Mouse (Mus musculus) kidney, adult 2 months (tissue): ENCODE data around the gene Slc9a8.

Experiments used
- CTCF ChIP-seq: fragments of 200-500 bp; conservative IDR thresholded peaks from 2 replicates; pipeline ENCODE4 v1.5.1; 2011; ENCODE audit warnings: low read depth, mild to moderate bottlenecking, control low read depth, low read length, moderate library complexity, mixed read lengths; ENCODE audit not compliant: insufficient read depth, insufficient read length
- POLR2A ChIP-seq: fragments of 200-500 bp; IDR thresholded peaks from one replicate; pipeline ENCODE4 v1.6.1; 2011; ENCODE audit warnings: low read depth, low read length, control low read depth

GRCm38 (mm10) chr2:167491757-167492708 lies 70.5 kb downstream of the Slc9a8 start, which contains the start of gene Rnf114:
- no peak for TF ChIP-seq POLR2A
- TF ChIP-seq CTCF: no peak
